Mouse (Mus musculus): ENCODE measurements at regions not wholly inside any gene's neighbourhood (a gene's known extent, or its start where the extent isn't known, plus 50 kb on each side); places are given as distances from the start of the nearest gene placed in this dataset.

- no peak for TF ChIP-seq CTCF (IDR thresholded peaks at IDR 0.05; ENCODE audit: low read depth)
- TF ChIP-seq EP300 (IDR thresholded peaks at IDR 0.05; ENCODE audit: low read depth) = no peak
These were observed 299.8 kb upstream of the Gm9747 start for GRCm38 (mm10) chr1:81933064-81933463.
